Mouse (Mus musculus): ENCODE results near the gene Stxbp5.

Stxbp5 gene

GRCm38 (mm10) chr10:9732065-9732749 is 168.7 kb downstream of the Stxbp5 start:
- DNase-seq: no peak

GRCm38 (mm10) chr10:9722519-9723303 is 178.2 kb downstream of the Stxbp5 start:
- no peak for DNase-seq

GRCm38 (mm10) chr10:9720027-9720426 is 180.9 kb downstream of the Stxbp5 start:
- no peak for DNase-seq

- DNase-seq: no peak
Measured at GRCm38 (mm10) chr10:9718086-9718485, 182.8 kb downstream of the Stxbp5 start.
